Mouse (Mus musculus): ENCODE measurements around the gene Kcnj6.

The Kcnj6 gene

DNA sequence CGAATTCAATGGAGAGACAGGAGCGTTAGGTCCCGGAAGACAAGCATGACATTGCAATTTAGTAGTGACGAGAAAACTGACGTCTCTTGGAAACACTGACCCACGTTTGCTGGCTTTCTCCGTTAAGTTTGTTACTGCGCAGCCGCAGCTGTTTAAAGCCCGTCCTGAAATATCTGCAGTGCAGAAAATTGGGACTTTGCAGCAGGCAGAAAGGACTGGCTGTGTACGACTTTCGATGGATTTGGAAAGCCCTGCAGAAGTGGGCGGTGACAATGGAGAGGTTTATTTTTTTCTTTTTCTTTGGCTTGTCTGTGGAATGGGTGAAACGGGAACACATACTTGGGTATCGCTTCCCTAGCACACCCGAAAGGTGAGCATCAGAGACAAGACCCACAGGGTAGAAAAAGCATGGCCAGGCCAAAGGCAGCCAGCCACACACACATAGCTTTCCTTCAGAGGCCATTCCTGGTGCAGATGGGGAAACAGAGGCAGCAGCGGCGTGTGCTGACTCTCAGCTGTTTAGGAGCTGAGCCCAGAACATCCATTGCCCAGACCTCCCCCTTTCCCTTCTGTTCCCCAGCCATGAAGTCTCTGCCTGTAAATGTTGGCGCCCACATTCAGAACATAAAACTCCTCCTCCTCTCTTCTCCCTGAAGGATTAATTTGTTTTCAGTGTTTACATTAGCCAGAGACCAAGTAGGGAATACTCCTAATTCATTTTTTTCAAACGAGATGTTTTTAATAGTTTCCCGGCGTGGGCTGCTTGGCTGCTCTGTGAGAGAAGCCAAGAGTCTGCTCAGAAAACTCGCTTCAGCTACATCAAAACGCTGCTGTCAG is 215.2 kb downstream of the Kcnj6 start:
- in situ Hi-C loops (cut with MboI, MseI) = no loop called here

DNA sequence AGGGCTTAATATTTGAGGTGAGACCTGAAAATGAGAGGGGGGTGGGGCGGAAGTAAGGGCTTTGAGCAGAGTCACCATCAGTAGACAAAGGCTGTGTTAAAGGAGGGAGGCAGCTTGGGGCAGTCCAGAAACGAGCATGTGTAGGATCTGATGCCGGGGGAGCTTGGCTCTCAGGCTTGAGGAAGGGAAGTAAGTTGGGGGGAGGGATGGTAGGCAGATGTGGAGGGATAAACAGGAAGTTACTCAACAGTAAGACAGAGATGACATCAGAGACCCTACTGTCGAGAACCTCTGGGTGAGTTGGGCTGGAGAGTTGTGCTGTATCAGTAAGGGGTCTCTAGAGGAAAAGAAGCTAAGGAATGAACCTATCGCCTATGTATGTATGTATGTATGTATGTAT is 223.6 kb downstream of the Kcnj6 start:
- in situ Hi-C loops (cut with MboI, MseI) = no loop called here

- in situ Hi-C loops (cut with MboI, MseI) = no loop called here
Measured at GRCm38 (mm10) chr16:94767606-94768005, 229.9 kb downstream of the Kcnj6 start.

DNA sequence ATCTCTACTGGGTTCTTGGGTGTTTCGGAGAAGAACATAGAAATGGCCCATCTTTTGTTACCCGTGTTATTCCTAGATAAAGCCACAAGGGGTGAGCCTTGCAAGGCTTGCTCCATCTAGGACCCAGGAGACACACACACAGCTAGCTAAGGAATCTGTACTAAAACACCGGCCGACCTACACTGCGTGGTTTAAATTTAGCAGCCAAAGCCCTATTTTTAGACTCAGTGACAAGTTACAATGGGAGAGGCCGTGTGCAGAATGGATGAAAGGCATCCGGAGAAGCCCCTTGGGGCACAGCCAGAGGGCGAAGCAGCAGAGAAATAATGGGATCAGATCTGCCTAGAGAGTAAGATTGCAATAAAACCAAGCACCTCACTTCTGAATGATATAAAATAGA is 232.4 kb downstream of the Kcnj6 start:
- in situ Hi-C loops (cut with MboI, MseI) = no loop called here

GRCm38 (mm10) chr16:94760732-94761131 is 236.8 kb downstream of the Kcnj6 start:
- in situ Hi-C loops (cut with MboI, MseI) = no loop called here

DNA sequence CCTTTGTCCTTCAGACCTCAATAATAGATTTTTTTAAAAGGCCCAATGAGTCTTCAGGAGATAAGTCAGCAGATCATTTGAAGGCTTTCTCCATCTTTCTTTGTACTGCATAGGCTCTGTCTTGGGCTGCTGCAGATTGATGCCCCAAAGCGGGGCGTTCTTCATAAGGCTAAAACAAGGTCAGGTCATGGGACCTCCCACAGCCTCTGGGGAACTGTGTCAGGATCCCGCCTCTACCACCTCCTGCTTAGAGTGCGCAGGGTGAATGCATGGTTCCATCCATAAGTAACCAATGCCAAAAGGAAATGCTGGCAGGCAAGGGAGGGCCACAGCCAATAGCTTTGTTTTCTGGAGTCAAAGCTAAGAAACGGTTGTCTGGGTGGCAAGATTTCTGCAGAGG is 237.7 kb downstream of the Kcnj6 start:
- in situ Hi-C loops (cut with MboI, MseI) = no loop called here

GRCm38 (mm10) chr16:94758606-94759005 is 238.9 kb downstream of the Kcnj6 start:
- in situ Hi-C loops (cut with MboI, MseI) = no loop called here

GRCm38 (mm10) chr16:94756352-94756751 is 241.1 kb downstream of the Kcnj6 start:
- in situ Hi-C loops (cut with MboI, MseI) = no loop called here

DNA sequence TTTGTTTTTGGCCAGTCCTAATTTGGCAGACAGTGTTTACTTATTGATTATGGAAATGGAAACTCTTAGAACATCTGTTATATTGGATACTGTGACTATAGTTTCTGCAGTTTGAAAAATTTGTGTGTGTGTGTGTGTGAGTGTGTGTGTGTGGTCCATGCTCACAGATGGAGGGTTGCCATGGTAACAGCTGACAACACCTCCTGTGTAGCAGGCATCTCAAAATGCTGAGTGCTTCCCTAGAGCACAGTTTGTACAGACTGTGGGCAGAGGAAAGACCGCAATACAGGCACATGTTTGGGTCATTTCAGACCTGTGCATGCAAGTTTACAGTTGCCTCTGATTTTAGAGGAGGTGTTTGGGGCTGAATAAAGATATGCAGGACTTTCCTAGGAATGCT is 244.0 kb downstream of the Kcnj6 start:
- in situ Hi-C loops (cut with MboI, MseI) = no loop called here

- in situ Hi-C loops (cut with MboI, MseI) = no loop called here
Measured at GRCm38 (mm10) chr16:94752781-94753180, 244.7 kb downstream of the Kcnj6 start.

GRCm38 (mm10) chr16:94745016-94745415 is 252.5 kb downstream of the Kcnj6 start:
- in situ Hi-C loops (cut with MboI, MseI) = no loop called here

GRCm38 (mm10) chr16:94743853-94744501 is 253.5 kb downstream of the Kcnj6 start:
- in situ Hi-C loops (cut with MboI, MseI) = no loop called here

GRCm38 (mm10) chr16:94737359-94737687 is 260.2 kb downstream of the Kcnj6 start:
- in situ Hi-C loops (cut with MboI, MseI) = no loop called here

- in situ Hi-C loops (cut with MboI, MseI) = no loop called here
Measured at GRCm38 (mm10) chr16:94736462-94737358, 260.8 kb downstream of the Kcnj6 start.

- in situ Hi-C loops (cut with MboI, MseI) = no loop called here
Measured at GRCm38 (mm10) chr16:94735472-94735871, 262.0 kb downstream of the Kcnj6 start.

GRCm38 (mm10) chr16:94731027-94731426 is 266.5 kb downstream of the Kcnj6 start:
- in situ Hi-C loops (cut with MboI, MseI) = no loop called here

DNA sequence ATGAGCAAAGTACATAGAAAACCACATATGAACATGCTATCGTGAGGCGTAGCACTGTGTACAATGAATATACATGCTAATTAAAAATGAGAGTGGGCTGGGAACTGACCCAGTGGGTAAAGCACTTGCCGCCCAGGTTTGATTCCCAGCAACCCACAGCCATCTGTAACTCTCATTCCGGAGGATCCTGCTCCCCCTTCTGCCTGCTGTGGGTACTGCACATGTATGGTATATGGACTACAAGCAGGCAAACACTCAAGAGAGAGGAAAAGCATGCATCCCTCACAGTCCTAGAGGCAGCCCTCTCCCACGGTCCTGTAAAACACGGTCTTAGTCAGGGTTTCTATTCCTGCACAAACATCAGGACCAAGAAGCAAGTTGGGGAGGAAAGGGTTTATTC is 268.3 kb downstream of the Kcnj6 start:
- in situ Hi-C loops (cut with MboI, MseI) = loop anchor here in 1 of 2 experiments (10.0 kb wide), 1 partner anchor 1534 kb away; no protein-coding TSS in a partner anchor

GRCm38 (mm10) chr16:94724747-94725211 is 272.7 kb downstream of the Kcnj6 start:
- in situ Hi-C loops (cut with MboI, MseI) = loop anchor here in 1 of 2 experiments (10.0 kb wide), 1 partner anchor 1530 kb away; no protein-coding TSS in a partner anchor

DNA sequence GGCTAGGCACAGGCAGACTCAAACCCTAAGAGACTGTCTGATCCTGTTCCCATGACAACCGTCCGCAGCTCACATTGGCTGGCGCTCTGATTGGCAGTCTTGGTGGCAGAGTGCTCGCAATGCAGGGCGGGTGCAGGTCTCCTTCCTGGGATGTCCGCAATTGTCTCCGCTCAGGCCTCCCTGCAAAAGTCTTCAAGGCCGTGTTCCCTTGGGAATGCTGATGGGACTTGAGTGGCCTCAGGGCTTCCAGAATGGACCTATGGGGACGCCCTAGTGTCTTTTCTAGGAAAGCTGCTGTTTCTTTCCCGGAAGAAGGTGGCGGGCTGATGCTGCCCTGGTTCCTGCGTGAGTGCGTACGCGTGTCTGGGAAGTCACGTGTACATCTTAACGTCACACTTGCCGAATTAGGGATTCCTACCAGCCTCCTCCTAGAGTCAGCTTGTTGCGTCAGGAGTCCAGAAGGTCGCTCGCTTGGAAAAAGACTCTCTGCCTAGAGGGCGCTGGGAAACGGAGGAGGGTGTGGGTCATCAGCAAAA is 273.4 kb downstream of the Kcnj6 start:
- in situ Hi-C loops (cut with MboI, MseI) = loop anchor here in 1 of 2 experiments (10.0 kb wide), 1 partner anchor 1529 kb away; no protein-coding TSS in a partner anchor

GRCm38 (mm10) chr16:94722936-94723335 is 274.6 kb downstream of the Kcnj6 start:
- in situ Hi-C loops (cut with MboI, MseI) = loop anchor here in 1 of 2 experiments (10.0 kb wide), 1 partner anchor 1528 kb away; no protein-coding TSS in a partner anchor

GRCm38 (mm10) chr16:94721549-94722006 is 275.9 kb downstream of the Kcnj6 start:
- in situ Hi-C loops (cut with MboI, MseI) = loop anchor here in 1 of 2 experiments (10.0 kb wide), 1 partner anchor 1527 kb away; no protein-coding TSS in a partner anchor
